Mouse (Mus musculus) brown adipose tissue, adult 24 weeks (tissue): ENCODE results near the gene Ptpn1. TPM values are rescaled to one million over a fixed set of nuclear protein-coding genes. Genes with fewer than 3 reads are reported as not detected.

Source experiments
- H3K27ac ChIP-seq: fragments of 200-500 bp; replicated peaks from 2 replicates; pipeline ENCODE4 v1.5.1; 2012; ENCODE audit warnings: low read depth, mild to moderate bottlenecking, low read length
- H3K4me1 ChIP-seq: fragments of 200-500 bp; 2 replicates; pipeline ENCODE4 v1.6.1; 2012; ENCODE audit warnings: low read length, mixed read lengths; ENCODE audit not compliant: control insufficient read depth, insufficient read depth, insufficient read length
- H3K4me3 ChIP-seq: fragments of 200-500 bp; 2 replicates; pipeline ENCODE4 v1.5.1; 2012; ENCODE audit warnings: low read depth, mild to moderate bottlenecking, low read length, moderate library complexity; ENCODE audit not compliant: insufficient read depth
- polyA plus RNA-seq: library from polyadenylated mRNA; stranded (reverse); fragments of >200 nt; gene quantifications from 2 replicates; pipeline ENCODE4 v1.2.4, GENCODE M21; 2012; ENCODE audit not compliant: missing spikeins, insufficient read depth, insufficient read length

Ptpn1 gene
- polyA plus RNA-seq, 1 experiment, result 16.2 TPM

- H3K4me3 ChIP-seq, result no peak overlapping the region
- H3K4me1 ChIP-seq, result peaks cover 17% of the 10 kb centered on the region
- no peak overlapping the region for H3K27ac ChIP-seq
Measured at GRCm38 (mm10) chr2:167963778-167964300, 32.0 kb downstream of the Ptpn1 start.

DNA sequence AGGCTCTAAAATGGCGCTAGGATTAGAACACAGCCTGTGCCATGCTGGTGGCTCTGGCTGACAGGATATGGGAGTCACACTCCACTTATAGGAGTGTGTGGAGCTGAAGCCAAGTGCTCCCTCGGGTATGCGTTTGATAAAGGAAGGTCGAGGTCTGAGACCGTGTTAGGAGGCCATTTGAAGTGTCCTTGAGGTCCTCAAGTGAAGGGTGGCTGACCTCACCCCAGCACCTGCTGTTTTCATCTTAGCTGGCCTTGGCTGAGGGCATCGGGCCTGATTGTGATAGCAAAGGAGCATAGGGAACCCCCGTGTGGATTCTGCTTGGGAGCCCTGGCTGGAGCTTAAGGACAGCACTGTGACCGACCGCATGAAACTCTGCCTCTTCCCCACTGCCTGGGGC is 32.5 kb downstream of the Ptpn1 start:
- H3K4me3 ChIP-seq, result no peak overlapping the region
- peaks cover 14% of the 10 kb centered on the region for H3K4me1 ChIP-seq
- H3K27ac ChIP-seq, result no peak overlapping the region

DNA sequence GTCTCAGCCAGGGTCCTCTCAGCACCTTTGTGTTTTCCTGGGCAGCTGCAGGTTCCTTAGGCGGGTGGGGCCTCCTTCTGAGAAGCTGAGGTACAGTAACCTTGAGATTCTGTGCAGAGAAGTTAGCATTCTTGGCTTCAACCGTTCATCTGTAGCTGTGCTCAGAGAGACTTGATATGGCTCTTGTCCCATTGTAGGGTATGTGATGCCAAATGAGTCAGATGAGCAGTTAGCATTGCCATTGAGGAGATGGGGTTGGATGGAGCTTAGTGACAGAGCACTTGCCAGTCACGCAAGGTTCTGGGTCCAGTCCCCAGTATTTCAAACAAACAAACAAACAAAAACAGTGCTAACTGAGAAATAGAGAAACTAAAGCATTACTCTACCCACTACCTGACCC is 34.1 kb downstream of the Ptpn1 start:
- no peak overlapping the region for H3K27ac ChIP-seq
- H3K4me1 ChIP-seq, result peaks cover 3% of the 10 kb centered on the region
- H3K4me3 ChIP-seq, result no peak overlapping the region

GRCm38 (mm10) chr2:167968504-167968903 is 36.6 kb downstream of the Ptpn1 start:
- Histone ChIP-seq H3K27ac (no peak overlapping the region), H3K4me1 (no peaks in the 10 kb centered on the region; the same call in 1 of the 2 replicates), H3K4me3 (no peak overlapping the region)

DNA sequence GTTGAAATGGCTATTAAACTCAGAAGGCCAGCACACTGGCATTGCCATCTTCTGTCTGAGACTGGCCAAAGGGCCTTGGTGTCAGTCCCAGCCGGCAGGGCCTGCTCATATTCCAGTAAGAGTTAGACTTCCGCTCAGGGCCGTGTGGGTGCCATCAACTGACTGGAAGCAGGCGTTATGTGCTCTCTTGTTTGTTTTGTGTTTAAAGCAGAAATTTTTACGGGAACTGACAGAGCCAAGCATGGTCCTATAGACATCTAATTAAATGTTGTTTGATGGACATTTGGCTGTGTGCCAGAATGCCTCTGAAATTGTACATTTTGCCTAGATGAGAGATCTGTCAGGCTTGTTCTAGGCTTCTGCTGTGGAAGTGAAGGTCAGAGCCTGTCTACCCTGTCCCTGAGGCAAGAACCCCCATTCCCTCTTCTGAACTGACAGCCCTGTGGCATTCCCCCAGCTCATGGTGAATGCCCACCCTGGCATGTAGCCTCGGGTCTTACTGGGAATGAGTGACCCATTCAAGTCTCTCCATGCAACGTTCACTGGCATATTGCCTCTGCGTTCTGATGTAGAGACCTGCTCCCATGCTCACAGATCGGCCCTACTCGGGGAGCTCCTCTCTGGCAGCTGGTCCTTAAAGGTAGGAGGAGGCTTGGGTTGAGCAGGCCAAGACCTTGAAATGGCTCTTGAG is 38.1 kb downstream of the Ptpn1 start:
- no peaks in the 10 kb centered on the region; the same call in 1 of the 2 replicates for H3K4me1 ChIP-seq
- no peak overlapping the region for H3K4me3 ChIP-seq
- no peak overlapping the region for H3K27ac ChIP-seq

GRCm38 (mm10) chr2:167972146-167972545 is 40.3 kb downstream of the Ptpn1 start:
- no peak overlapping the region for H3K27ac ChIP-seq

GRCm38 (mm10) chr2:167972809-167973208 is 41.0 kb downstream of the Ptpn1 start:
- Histone ChIP-seq H3K4me3 (no peak overlapping the region), H3K27ac (no peak overlapping the region), H3K4me1 (no peaks in the 10 kb centered on the region; the same call in none of the 2 replicates)

More at GRCm38 (mm10) chr2:167972146-167972545, 40.3 kb downstream of the Ptpn1 start:
- no peaks in the 10 kb centered on the region; the same call in none of the 2 replicates for H3K4me1 ChIP-seq
- no peak overlapping the region for H3K4me3 ChIP-seq

DNA sequence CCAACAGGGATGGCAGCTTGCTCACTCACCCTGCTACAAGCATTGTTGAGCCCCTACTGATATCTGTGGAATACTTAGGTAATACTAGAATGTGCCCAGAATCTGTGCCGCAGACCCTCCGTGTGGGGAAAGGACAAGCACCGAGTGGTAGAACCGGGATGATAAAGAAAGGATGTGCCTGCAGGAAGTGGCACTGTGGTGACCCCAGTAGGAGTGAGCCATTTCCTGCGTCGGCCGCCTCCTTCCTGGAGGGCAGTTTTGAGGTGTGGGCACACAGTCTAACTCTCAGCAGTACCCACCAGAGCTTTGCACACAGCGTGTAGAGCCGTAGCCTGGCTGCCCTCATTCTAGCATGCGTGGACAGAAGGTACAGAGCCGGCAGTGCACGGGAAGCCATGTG is 43.9 kb downstream of the Ptpn1 start:
- no peak overlapping the region for H3K4me3 ChIP-seq
- no peak overlapping the region for H3K27ac ChIP-seq
- H3K4me1 ChIP-seq, result peaks cover 6% of the 10 kb centered on the region

DNA sequence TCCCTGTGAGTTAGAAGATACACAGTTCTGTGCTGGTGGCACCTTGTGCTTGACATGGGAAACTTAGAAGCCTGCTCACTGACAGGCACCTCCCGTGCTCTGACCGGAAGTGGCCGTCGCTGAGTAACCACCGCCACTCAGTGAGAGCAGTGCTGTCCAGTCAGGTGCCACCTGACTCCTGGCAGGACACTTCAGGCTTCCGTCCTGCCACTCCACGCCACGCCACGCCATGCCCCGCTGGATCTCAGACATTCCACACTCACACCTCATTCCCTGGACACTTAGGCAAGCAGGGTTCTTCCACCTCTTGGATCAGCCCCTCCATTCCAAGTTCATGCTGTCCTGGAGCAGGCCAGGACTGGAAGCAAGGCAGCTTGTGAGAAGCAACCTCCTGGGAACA is 46.4 kb downstream of the Ptpn1 start:
- H3K4me1 ChIP-seq, result peaks cover 6% of the 10 kb centered on the region

GRCm38 (mm10) chr2:167980391-167980790 is 48.5 kb downstream of the Ptpn1 start:
- Histone ChIP-seq H3K4me3 (no peak overlapping the region), H3K27ac (no peak overlapping the region), H3K4me1 (peaks cover 6% of the 10 kb centered on the region)

More for the DNA sequence above, 46.4 kb downstream of the Ptpn1 start:
- no peak overlapping the region for H3K27ac ChIP-seq
- H3K4me3 ChIP-seq, result no peak overlapping the region

GRCm38 (mm10) chr2:167982646-167983045 is 50.8 kb downstream of the Ptpn1 start:
- H3K4me3 ChIP-seq, result no peak overlapping the region
- no peak overlapping the region for H3K27ac ChIP-seq
- peaks cover 6% of the 10 kb centered on the region; the same call in 1 of the 2 replicates for H3K4me1 ChIP-seq

GRCm38 (mm10) chr2:167984371-167984770 is 52.5 kb downstream of the Ptpn1 start:
- Histone ChIP-seq H3K4me3 (no peak overlapping the region), H3K27ac (no peak overlapping the region), H3K4me1 (peaks cover 4% of the 10 kb centered on the region; the same call in 1 of the 2 replicates)

- Histone ChIP-seq H3K27ac (no peak overlapping the region), H3K4me1 (no peaks in the 10 kb centered on the region)
Measured at GRCm38 (mm10) chr2:167984946-167985345, 53.1 kb downstream of the Ptpn1 start.

GRCm38 (mm10) chr2:167986762-167987161 is 54.9 kb downstream of the Ptpn1 start:
- H3K4me3 ChIP-seq, result no peak overlapping the region
- no peak overlapping the region for H3K27ac ChIP-seq
- no peaks in the 10 kb centered on the region for H3K4me1 ChIP-seq

More at GRCm38 (mm10) chr2:167984946-167985345, 53.1 kb downstream of the Ptpn1 start:
- H3K4me3 ChIP-seq, result no peak overlapping the region

DNA sequence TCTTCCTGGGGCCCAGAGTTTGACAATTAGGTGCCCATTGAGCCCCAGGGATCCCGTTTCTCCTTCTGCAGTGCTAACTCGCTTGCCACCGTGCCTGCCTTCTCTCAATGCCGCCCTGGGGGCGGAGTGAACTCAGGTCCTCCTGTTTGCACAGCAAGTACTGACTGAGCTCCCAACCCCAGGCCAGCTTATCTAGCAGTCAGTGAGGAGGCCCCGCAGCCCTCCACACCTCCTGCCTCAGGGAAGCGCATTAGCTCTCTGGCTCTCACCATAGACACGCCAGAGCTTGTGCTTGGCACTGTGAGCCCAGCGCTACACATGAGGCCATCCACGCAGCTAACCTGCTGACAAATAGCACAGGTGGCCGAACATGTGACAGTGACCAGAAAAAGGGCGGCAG is 55.8 kb downstream of the Ptpn1 start:
- Histone ChIP-seq H3K27ac (no peak overlapping the region), H3K4me1 (no peaks in the 10 kb centered on the region), H3K4me3 (no peak overlapping the region)

GRCm38 (mm10) chr2:167989310-167989709 is 57.5 kb downstream of the Ptpn1 start:
- H3K27ac ChIP-seq, result no peak overlapping the region
- no peaks in the 10 kb centered on the region for H3K4me1 ChIP-seq
- H3K4me3 ChIP-seq, result no peak overlapping the region
